Mouse (Mus musculus): ENCODE results near the gene Tmem199. TPM values are rescaled to one million over a fixed set of nuclear protein-coding genes. Genes with fewer than 3 reads are reported as not detected.
A peak's percentile ranks its signal among the peaks of the same experiment; 100 is the strongest.

The Tmem199 gene
- total and polyA plus RNA-seq, 2 experiments from 2014 or later: 29.9 to 36.4 TPM

GRCm38 (mm10) chr11:78513106-78513790 lies 1.3 kb upstream of the Tmem199 start:
- TF ChIP-seq CTCF (IDR thresholded peaks at IDR 0.05; ENCODE audit: low read depth) (no peak), EP300 (IDR thresholded peaks at IDR 0.05; ENCODE audit: low read depth) (no peak)
- ATAC-seq (ENCODE audit: insufficient read depth, low read depth): no peak
- Histone ChIP-seq H3K9me3 (replicated peaks; ENCODE audit: control insufficient read depth, low read length) (no peaks in the 10 kb centered on the region), H3K4me3 (ENCODE audit: low read depth, low read length) (peak overlapping the region; percentile 87), H3K4me2 (ENCODE audit: low read depth, low read length) (peak overlapping the region; percentile 84), H3K27ac (ENCODE audit: low read depth) (no peak overlapping the region), H3K4me1 (ENCODE audit: control insufficient read depth, insufficient read depth) (peaks cover 15% of the 10 kb centered on the region), H3K36me3 (replicated peaks; ENCODE audit: control insufficient read depth, insufficient read depth, low read length) (peaks cover 50% of the 10 kb centered on the region), H3K9ac (replicated peaks; ENCODE audit: low read depth, low read length) (0 out of 2 replicates have a peak overlapping the region, but pooled peaks have one; percentile 91), H3K27me3 (ENCODE audit: control insufficient read depth, insufficient read depth, low read length) (no peaks in the 10 kb centered on the region)
- WGBS: 68% methylated on average over 3 of the region's 3 CpGs
- no peak for DNase-seq (ENCODE audit: low spot score)

- no peak for TF ChIP-seq EP300 (IDR thresholded peaks at IDR 0.05; ENCODE audit: low read depth)
- peak; percentile 34 for TF ChIP-seq CTCF (IDR thresholded peaks at IDR 0.05; ENCODE audit: low read depth)
- peaks cover 32% of the 10 kb centered on the region for H3K36me3 ChIP-seq (replicated peaks; ENCODE audit: control insufficient read depth, insufficient read depth, low read length)
- no peak overlapping the region for H3K4me2 ChIP-seq (ENCODE audit: low read depth, low read length)
- H3K27me3 ChIP-seq (ENCODE audit: control insufficient read depth, insufficient read depth, low read length): no peaks in the 10 kb centered on the region
- no peak for ATAC-seq (ENCODE audit: insufficient read depth, low read depth)
- H3K4me3 ChIP-seq (ENCODE audit: low read depth, low read length): no peak overlapping the region
- WGBS: 82% methylated on average over 5 of the region's 5 CpGs
- H3K9me3 ChIP-seq (replicated peaks; ENCODE audit: control insufficient read depth, low read length): no peaks in the 10 kb centered on the region
- no peak overlapping the region for H3K9ac ChIP-seq (replicated peaks; ENCODE audit: low read depth, low read length)
- DNase-seq (ENCODE audit: low spot score): peak; percentile 16
- H3K27ac ChIP-seq (ENCODE audit: low read depth): no peak overlapping the region
- H3K4me1 ChIP-seq (ENCODE audit: control insufficient read depth, insufficient read depth): peaks cover 15% of the 10 kb centered on the region
These were observed 2.8 kb downstream of the Tmem199 start for GRCm38 (mm10) chr11:78509148-78509547.

DNA sequence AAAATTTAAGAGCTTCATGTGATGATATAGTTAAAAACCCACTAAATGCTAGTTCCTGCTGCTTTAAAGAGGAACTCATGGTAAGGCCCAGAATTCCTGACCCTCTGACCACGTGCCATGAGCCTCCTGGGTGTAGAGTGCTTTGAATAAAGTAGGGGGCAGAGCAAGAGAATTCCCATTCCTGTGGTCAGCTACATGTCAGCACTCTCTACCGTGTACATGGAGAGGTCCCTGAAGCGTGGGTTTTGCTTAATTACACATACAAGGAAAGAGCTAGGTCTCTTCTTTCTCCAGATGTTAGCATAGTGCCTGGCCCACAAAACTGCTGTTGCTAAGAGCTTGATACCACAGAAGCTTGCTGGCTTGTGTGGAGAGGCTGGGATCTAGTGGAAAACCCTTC lies 6.5 kb downstream of the Tmem199 start:
- peaks cover 10% of the 10 kb centered on the region for H3K27me3 ChIP-seq (ENCODE audit: control insufficient read depth, insufficient read depth, low read length)
- peaks cover 28% of the 10 kb centered on the region for H3K36me3 ChIP-seq (replicated peaks; ENCODE audit: control insufficient read depth, insufficient read depth, low read length)
- H3K27ac ChIP-seq (ENCODE audit: low read depth): no peak overlapping the region
- WGBS: 79% methylated on average over 3 of the region's 3 CpGs
- DNase-seq (ENCODE audit: low spot score): no peak
- no peak overlapping the region for H3K4me3 ChIP-seq (ENCODE audit: low read depth, low read length)
- TF ChIP-seq CTCF (IDR thresholded peaks at IDR 0.05; ENCODE audit: low read depth) (no peak), EP300 (IDR thresholded peaks at IDR 0.05; ENCODE audit: low read depth) (no peak)
- H3K9ac ChIP-seq (replicated peaks; ENCODE audit: low read depth, low read length): no peak overlapping the region
- H3K9me3 ChIP-seq (replicated peaks; ENCODE audit: control insufficient read depth, low read length): no peaks in the 10 kb centered on the region
- ATAC-seq (ENCODE audit: insufficient read depth, low read depth): no peak
- H3K4me2 ChIP-seq (ENCODE audit: low read depth, low read length): no peak overlapping the region
- H3K4me1 ChIP-seq (ENCODE audit: control insufficient read depth, insufficient read depth): no peaks in the 10 kb centered on the region

GRCm38 (mm10) chr11:78502909-78503650 lies 8.9 kb downstream of the Tmem199 start, which contains the start of gene Sebox:
Gene Sebox, plus strand, starts transcription at chr11:78503447.
- Histone ChIP-seq H3K36me3 (replicated peaks; ENCODE audit: control insufficient read depth, insufficient read depth, low read length) (peaks cover 15% of the 10 kb centered on the region), H3K27me3 (ENCODE audit: control insufficient read depth, insufficient read depth, low read length) (peaks cover 33% of the 10 kb centered on the region), H3K9me3 (replicated peaks; ENCODE audit: control insufficient read depth, low read length) (no peaks in the 10 kb centered on the region), H3K27ac (ENCODE audit: low read depth) (no peak within 1 kb of the TSS), H3K4me2 (ENCODE audit: low read depth, low read length) (no peak within 1 kb of the TSS), H3K4me1 (ENCODE audit: control insufficient read depth, insufficient read depth) (no peaks in the 10 kb centered on the region), H3K4me3 (ENCODE audit: low read depth, low read length) (no peak within 1 kb of the TSS), H3K9ac (replicated peaks; ENCODE audit: low read depth, low read length) (no peak within 1 kb of the TSS)
- no peak for DNase-seq (ENCODE audit: low spot score)
- TF ChIP-seq EP300 (IDR thresholded peaks at IDR 0.05; ENCODE audit: low read depth): no peak
- no peak for TF ChIP-seq CTCF (IDR thresholded peaks at IDR 0.05; ENCODE audit: low read depth)
- WGBS: 59% methylated on average over 7 of the region's 7 CpGs
- ATAC-seq (ENCODE audit: insufficient read depth, low read depth): no peak

- TF ChIP-seq EP300 (IDR thresholded peaks at IDR 0.05; ENCODE audit: low read depth) (no peak), CTCF (IDR thresholded peaks at IDR 0.05; ENCODE audit: low read depth) (no peak)
- no peak for ATAC-seq (ENCODE audit: insufficient read depth, low read depth)
- H3K9me3 ChIP-seq (replicated peaks; ENCODE audit: control insufficient read depth, low read length): no peaks in the 10 kb centered on the region
- H3K4me2 ChIP-seq (ENCODE audit: low read depth, low read length): no peak overlapping the region
- peaks cover under 1% of the 10 kb centered on the region for H3K36me3 ChIP-seq (replicated peaks; ENCODE audit: control insufficient read depth, insufficient read depth, low read length)
- no peak overlapping the region for H3K9ac ChIP-seq (replicated peaks; ENCODE audit: low read depth, low read length)
- no peak overlapping the region for H3K27ac ChIP-seq (ENCODE audit: low read depth)
- 0 out of 2 replicates have a peak, but pooled peaks cover 4% of the 10 kb centered on the region for H3K4me1 ChIP-seq (ENCODE audit: control insufficient read depth, insufficient read depth)
- 74% methylated on average over 20 of the region's 20 CpGs for WGBS
- no peak for DNase-seq (ENCODE audit: low spot score)
- no peak overlapping the region for H3K4me3 ChIP-seq (ENCODE audit: low read depth, low read length)
- peaks cover 49% of the 10 kb centered on the region for H3K27me3 ChIP-seq (ENCODE audit: control insufficient read depth, insufficient read depth, low read length)
These were observed 10.4 kb downstream of the Tmem199 start for GRCm38 (mm10) chr11:78501529-78501928.
